In the genomic region with DNA sequence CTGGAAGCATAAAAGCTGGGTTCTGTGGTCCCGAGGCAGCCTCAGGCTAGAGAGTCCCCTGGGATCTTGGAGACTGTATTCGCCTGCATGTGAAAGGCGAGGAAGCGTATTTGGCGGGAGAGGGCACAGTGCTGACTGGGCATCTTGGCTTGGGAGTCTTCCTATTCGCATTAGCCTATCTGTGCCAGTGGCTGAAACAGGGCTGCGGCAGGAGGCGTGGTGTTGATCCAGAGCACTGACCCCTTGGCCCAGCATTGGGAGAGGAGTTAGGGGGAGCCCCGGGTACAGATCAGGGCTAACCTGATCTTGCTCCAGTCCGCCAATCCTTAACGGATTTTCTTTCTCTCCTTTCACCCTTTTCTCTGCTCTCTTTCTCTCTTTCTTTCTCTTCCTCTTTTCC, we compare ENCODE assay signal across 8 mouse cellular contexts. TPM values are rescaled to one million over a fixed set of nuclear protein-coding genes. Genes with fewer than 3 reads are reported as not detected.
DNase-seq lines count a peak whose midpoint lies in the region; ATAC-seq and TF ChIP-seq lines count a peak whose summit lies in the region.

No protein-coding gene starts in this region.

- peak overlapping the region; percentile 83 for H3K9ac ChIP-seq in forebrain, embryonic 13.5 days

- no peak overlapping the region for H3K4me3 ChIP-seq in kidney, adult 2 months (ENCODE audit: insufficient read depth, low read depth, low read length)
- peak overlapping the region; percentile 70 for H3K4me3 ChIP-seq in cerebellum, adult 2 months (replicated peaks; ENCODE audit: insufficient read depth, low read depth, low read length)
- H3K4me3 ChIP-seq in forebrain, embryonic 13.5 days, result peak overlapping the region; percentile 70
- H3K4me3 ChIP-seq in thymus, adult 2 months (ENCODE audit: control insufficient read depth, insufficient read depth, low read length), result no peak overlapping the region

- TF ChIP-seq CTCF in kidney, adult 2 months (conservative IDR thresholded peaks at IDR 0.05; ENCODE audit: insufficient read depth, insufficient read length, low read depth, low read length), result no peak
- no peak for TF ChIP-seq CTCF in cerebellum, adult 2 months (IDR thresholded peaks at IDR 0.05; ENCODE audit: borderline replicate concordance, insufficient read depth, low read depth, low read length)
- no peak for TF ChIP-seq CTCF in thymus, adult 2 months (IDR thresholded peaks at IDR 0.05; ENCODE audit: borderline replicate concordance, control insufficient read depth, extremely low read depth, insufficient read depth, low read length, poor library complexity)

- peak; percentile 26 to 27 for DNase-seq in kidney, postnatal 36 days
- no peak for DNase-seq in kidney, adult 2 months
- DNase-seq in cerebellum, adult 2 months, result peak; percentile 63 to 65
- DNase-seq in neural tube, embryonic 10.5 days (ENCODE audit: extremely low spot score, low spot score), result peak; percentile 31
- DNase-seq in gastrocnemius, adult 8-10 months (ENCODE audit: low spot score in 2 of 2), result no peak
- DNase-seq in thymus, adult 2 months, result no peak
- DNase-seq in urinary bladder, postnatal 36 days (ENCODE audit: low spot score in 2 of 2), result no peak

- peak; percentile 60 for ATAC-seq in forebrain, embryonic 13.5 days

- peak overlapping the region; percentile 87 for H3K4me2 ChIP-seq in forebrain, embryonic 13.5 days

- no peak for TF ChIP-seq POLR2A in kidney, adult 2 months (IDR thresholded peaks at IDR 0.05; ENCODE audit: low read depth, low read length)
- no peak; the same call in 1 of the 2 replicates for TF ChIP-seq POLR2A in cerebellum, adult 2 months (IDR thresholded peaks at IDR 0.05; ENCODE audit: borderline replicate concordance, insufficient read depth, low read length)
- TF ChIP-seq POLR2A in thymus, adult 2 months (IDR thresholded peaks at IDR 0.05; ENCODE audit: control insufficient read depth, extremely low read depth, insufficient read depth, low read length, poor library complexity), result no peak

- H3K9me3 ChIP-seq in forebrain, embryonic 13.5 days (replicated peaks), result no peaks in the 10 kb centered on the region

- WGBS in kidney, adult 2 months, result 27% methylated on average over 11 of the region's 11 CpGs
- under 1% methylated on average over 11 of the region's 11 CpGs for WGBS in cerebellum, adult 2 months
- 7% methylated on average over 10 of the region's 11 CpGs for WGBS in forebrain, embryonic 13.5 days
- 27% methylated on average over 11 of the region's 11 CpGs for WGBS in thymus, adult 2 months

- no peak overlapping the region for H3K27ac ChIP-seq in kidney, adult 2 months (ENCODE audit: insufficient read depth, low read depth, low read length)
- H3K27ac ChIP-seq in cerebellum, adult 2 months (ENCODE audit: insufficient read depth, low read length), result no peak overlapping the region
- H3K27ac ChIP-seq in forebrain, embryonic 13.5 days, result 0 out of 2 replicates have a peak overlapping the region, but pooled peaks have one; percentile 35
- no peak overlapping the region for H3K27ac ChIP-seq in thymus, adult 2 months (ENCODE audit: control insufficient read depth, insufficient read depth, low read length)

- H3K36me3 ChIP-seq in kidney, adult 2 months (ENCODE audit: control insufficient read depth, insufficient read depth, low read length), result no peaks in the 10 kb centered on the region
- no peaks in the 10 kb centered on the region for H3K36me3 ChIP-seq in forebrain, embryonic 13.5 days (ENCODE audit: poor library complexity, severe bottlenecking)
- H3K36me3 ChIP-seq in thymus, adult 2 months (ENCODE audit: control insufficient read depth, insufficient read depth, low read length), result no peaks in the 10 kb centered on the region

- H3K4me1 ChIP-seq in kidney, adult 2 months (ENCODE audit: control insufficient read depth, insufficient read depth, low read length), result no peaks in the 10 kb centered on the region
- no peaks in the 10 kb centered on the region for H3K4me1 ChIP-seq in cerebellum, adult 2 months (ENCODE audit: control insufficient read depth, insufficient read depth, low read length)
- peaks cover 28% of the 10 kb centered on the region for H3K4me1 ChIP-seq in forebrain, embryonic 13.5 days
- no peaks in the 10 kb centered on the region for H3K4me1 ChIP-seq in thymus, adult 2 months (replicated peaks; ENCODE audit: control insufficient read depth, insufficient read depth, low read length)

- H3K27me3 ChIP-seq in kidney, adult 2 months (replicated peaks; ENCODE audit: control insufficient read depth, insufficient read depth, low read length), result no peaks in the 10 kb centered on the region
- no peaks in the 10 kb centered on the region for H3K27me3 ChIP-seq in cerebellum, adult 2 months (ENCODE audit: control insufficient read depth, insufficient read depth, low read length)
- H3K27me3 ChIP-seq in forebrain, embryonic 13.5 days, result no peaks in the 10 kb centered on the region; the same call in 1 of the 2 replicates
- no peaks in the 10 kb centered on the region; the same call in 1 of the 2 replicates for H3K27me3 ChIP-seq in thymus, adult 2 months (ENCODE audit: control insufficient read depth, insufficient read depth, low read length)

RNA-seq across cellular contexts. Expression of a gene that starts 28.7 kb away (rescaled TPM):
- polyA plus RNA-seq in kidney, adult 2 months (2012; rRNA removed), result 6.6 and 8.9 TPM in 2 replicates
- polyA plus RNA-seq in cerebellum, adult 2 months (2012; rRNA removed), result 46.9 and 50.4 TPM in 2 replicates
- polyA plus RNA-seq in forebrain, embryonic 13.5 days (2015; fragmentation: Nextera tagmentation; extraction: Ambion mirVana), result 33.4 and 34.4 TPM in 2 replicates
- total RNA-seq in gastrocnemius, adult 8-10 months (2022), result 1 to 10 TPM in 3 of 4 experiments, under 1 TPM in 1; 0.51 to 3.1 (median 1.7) TPM
- 0.62 and 0.82 TPM in 2 replicates for polyA plus RNA-seq in thymus, adult 2 months (2012; rRNA removed)

Comparison
In these comparisons a context has a peak if more than half of its experiments do, and no peak if none do; other contexts are left out.
1. DNase-seq: peak in kidney, postnatal 36 days (2 of 2), cerebellum, adult 2 months (2 of 2) and neural tube, embryonic 10.5 days (single experiment); none in kidney, adult 2 months (single experiment), gastrocnemius, adult 8-10 months (0 of 2), thymus, adult 2 months (single experiment) and urinary bladder, postnatal 36 days (0 of 2).
2. H3K4me3 ChIP-seq: peak in cerebellum, adult 2 months (single experiment) and forebrain, embryonic 13.5 days (single experiment); none in kidney, adult 2 months (single experiment) and thymus, adult 2 months (single experiment).